Mouse (Mus musculus): ENCODE results near the gene Bicd2.

Gene Bicd2

DNA sequence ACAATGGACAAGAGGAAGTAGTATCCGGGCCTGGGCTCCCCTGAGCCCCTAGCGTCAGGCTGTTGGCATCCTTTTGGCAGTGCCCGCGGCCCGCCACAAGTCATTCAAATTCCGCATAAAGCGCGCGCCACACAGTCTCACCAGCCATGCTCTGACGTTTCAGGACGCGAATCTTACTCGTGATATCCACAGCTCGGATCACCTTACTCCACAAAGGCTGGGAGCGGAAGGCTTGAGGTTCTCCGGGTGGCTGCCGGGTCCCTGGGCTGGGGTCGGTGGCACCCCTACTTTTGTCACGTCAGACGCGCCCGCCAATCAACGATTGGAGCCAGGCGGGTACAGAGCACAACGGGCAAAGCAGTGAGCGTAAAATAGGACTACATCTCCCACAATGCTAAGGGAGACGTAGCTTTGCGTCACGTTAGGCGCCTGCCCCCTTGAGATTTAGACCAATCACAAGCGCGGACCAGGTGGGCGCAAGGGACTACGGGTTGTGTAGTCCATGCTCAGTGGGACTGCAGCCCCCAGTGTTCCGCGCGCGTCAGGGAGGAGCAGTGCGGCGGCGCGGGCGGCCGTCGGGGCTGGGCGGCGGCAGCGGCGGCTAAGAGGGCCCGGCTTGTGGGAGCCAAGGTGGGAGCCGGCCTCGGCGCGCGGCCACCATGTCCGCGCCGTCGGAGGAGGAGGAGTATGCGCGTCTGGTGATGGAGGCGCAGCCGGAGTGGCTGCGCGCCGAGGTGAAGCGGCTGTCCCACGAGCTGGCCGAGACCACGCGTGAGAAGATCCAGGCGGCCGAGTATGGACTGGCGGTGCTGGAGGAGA lies at the start of gene Bicd2:
Bicd2 (plus strand) TSS at position 574 of the 819 bp plus-strand sequence.
- in situ Hi-C loops (cut with MboI; ENCODE audit: unreplicated experiment in 2 of 2), result no loop called here

DNA sequence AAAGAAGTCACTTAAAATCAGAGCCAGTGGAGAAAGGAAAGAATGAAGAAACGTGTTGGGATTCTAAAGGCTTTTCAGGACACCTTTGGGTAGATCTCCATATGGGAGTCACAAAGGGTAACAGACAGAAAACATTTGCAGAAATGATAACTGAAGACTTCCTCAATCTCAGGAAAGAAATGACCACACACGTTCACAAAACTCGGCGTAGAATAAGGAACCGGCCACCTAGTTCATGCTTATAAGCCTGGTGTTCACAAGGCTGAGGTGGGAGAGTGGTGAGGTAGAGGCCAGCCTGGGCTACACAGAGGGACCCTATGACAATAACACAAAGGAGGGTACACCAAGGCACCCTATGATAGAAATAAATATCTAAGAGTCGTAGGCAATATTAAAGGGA lies 49.4 kb upstream of the Bicd2 start:
- in situ Hi-C loops (cut with MboI; ENCODE audit: unreplicated experiment in 2 of 2), result loop anchor here in 1 of 2 experiments (10.0 kb wide), 1 partner anchor 67 kb away; no protein-coding TSS in a partner anchor

- in situ Hi-C loops (cut with MboI; ENCODE audit: unreplicated experiment in 2 of 2), result loop anchor here in 1 of 2 experiments (10.0 kb wide), 1 partner anchor 69 kb away; no protein-coding TSS in a partner anchor
These were observed 47.3 kb upstream of the Bicd2 start for GRCm38 (mm10) chr13:49294108-49294507.

DNA sequence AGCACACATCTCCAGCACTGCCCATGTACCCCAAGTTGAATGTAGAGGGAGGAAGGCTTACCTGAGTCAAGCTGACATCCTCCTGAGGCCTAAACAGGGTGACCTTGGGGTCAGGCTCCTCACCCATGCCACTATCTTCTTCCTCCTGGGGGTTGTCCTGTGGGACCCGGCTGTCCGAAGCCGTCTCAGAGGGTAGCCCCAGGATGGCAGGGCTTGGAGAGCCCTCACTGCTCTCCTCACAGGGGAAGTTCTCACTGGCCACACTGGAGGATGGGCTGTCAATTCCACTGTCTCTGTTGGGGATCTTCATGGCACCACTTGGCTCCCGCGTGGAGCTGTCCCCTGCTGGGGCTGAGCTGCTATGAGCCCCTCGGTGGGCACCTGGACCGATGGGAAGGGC lies 45.1 kb upstream of the Bicd2 start:
- in situ Hi-C loops (cut with MboI; ENCODE audit: unreplicated experiment in 2 of 2), result loop anchor here in 1 of 2 experiments (10.0 kb wide), 1 partner anchor 71 kb away; no protein-coding TSS in a partner anchor

GRCm38 (mm10) chr13:49298514-49299381 lies 42.6 kb upstream of the Bicd2 start:
- in situ Hi-C loops (cut with MboI; ENCODE audit: unreplicated experiment in 2 of 2), result loop anchor here in 1 of 2 experiments (10.0 kb wide), 1 partner anchor 74 kb away; no protein-coding TSS in a partner anchor

DNA sequence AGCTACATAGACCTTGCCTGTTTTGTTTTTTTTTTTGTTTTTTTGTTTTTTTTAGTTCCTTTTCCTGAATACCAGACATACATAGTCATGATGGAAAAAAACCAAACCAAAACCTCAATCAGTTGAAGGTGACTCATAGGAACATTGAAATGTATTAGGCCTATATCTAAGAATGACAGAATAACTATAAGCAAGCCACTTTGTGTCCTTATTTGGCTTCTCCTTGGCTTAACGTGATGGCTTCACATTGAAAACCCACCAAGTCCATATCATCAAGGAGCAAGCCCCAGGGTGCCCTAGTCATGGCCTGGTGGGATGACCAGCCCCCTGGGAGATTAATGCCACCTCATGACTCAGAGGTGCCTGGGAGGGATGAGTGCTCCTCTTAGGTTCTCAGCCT lies 40.6 kb upstream of the Bicd2 start:
- in situ Hi-C loops (cut with MboI; ENCODE audit: unreplicated experiment in 2 of 2), result no loop called here

GRCm38 (mm10) chr13:49306771-49307310 lies 34.5 kb upstream of the Bicd2 start:
- in situ Hi-C loops (cut with MboI; ENCODE audit: unreplicated experiment in 2 of 2), result no loop called here

- in situ Hi-C loops (cut with MboI; ENCODE audit: unreplicated experiment in 2 of 2), result no loop called here
These were observed 33.9 kb upstream of the Bicd2 start for GRCm38 (mm10) chr13:49307311-49307969.

DNA sequence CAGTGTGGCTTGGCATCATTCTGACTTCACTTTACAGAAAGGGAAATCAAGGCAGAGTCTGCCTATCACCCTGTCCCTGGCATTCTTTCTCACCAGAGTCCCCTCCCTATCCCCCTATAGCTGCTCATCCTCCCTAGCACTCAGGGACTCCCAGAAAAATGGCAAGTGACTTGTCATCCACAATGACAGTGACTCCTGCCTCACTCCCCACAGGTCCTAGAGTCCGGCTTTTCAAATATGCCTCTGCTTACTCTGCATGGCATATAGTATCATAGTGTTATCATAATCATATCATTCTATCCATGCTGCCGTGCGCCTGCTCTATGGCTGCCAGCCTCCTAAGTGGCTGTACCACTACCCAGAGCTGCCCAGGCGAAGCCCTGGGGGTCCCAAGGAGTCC lies 33.2 kb upstream of the Bicd2 start:
- in situ Hi-C loops (cut with MboI; ENCODE audit: unreplicated experiment in 2 of 2), result no loop called here

- in situ Hi-C loops (cut with MboI; ENCODE audit: unreplicated experiment in 2 of 2), result no loop called here
These were observed 32.5 kb upstream of the Bicd2 start for GRCm38 (mm10) chr13:49308861-49309403.

- in situ Hi-C loops (cut with MboI; ENCODE audit: unreplicated experiment in 2 of 2), result no loop called here
These were observed 31.9 kb upstream of the Bicd2 start for GRCm38 (mm10) chr13:49309501-49309900.

DNA sequence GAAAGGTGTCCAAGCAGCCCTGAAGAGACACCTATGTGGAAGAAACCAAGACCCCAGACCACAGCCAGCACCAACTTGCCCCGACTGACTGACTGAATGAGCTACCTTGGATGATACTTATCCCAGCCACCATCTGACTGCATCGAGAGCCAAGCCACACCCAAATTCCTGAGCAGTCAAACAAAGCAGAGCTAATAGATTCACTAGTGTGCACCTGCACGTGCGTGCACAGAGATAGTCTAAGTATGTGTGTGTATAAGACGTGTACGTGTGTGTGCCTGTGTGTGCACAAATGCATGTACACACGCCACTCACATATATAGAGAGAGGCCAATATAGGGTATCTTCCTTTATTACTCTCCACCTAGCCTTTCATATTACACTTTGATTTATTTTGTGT lies 29.7 kb upstream of the Bicd2 start:
- in situ Hi-C loops (cut with MboI; ENCODE audit: unreplicated experiment in 2 of 2), result no loop called here

DNA sequence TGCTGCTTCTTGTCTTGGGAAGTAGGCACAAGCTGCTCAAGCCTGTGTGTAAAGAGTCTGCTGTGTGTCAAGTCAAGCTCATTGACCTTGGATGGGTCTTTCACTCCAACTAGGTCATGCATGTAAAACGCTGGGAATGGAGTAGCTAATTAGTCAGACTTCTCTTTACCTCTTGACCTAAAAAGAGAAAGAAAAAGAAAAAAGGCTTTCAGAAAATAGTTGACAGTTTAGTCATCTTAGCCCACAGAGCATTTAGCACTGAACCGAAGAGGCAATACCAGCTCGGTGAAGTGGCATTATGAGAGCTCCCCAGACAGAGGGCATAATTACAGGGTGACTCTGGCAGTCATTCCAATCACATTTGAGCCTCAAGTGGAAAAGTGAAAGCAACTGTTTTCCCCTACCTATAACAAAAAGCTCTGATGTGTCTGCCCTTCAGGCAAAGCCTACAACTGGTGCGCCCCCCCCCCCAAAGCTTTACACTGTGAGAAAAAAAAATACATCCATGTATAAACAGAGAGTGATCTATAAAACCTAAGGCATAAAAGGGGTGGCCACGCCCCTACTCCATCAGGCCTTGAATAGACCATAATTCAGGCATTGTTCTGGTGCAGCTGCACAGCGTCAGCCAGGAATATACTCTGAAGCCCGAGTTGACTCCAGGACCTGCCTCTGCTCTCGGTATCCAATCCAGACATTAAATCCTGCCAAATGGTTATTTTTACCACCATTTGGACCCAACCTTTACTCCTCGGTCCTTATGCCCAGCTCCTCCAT lies 24.8 kb upstream of the Bicd2 start:
- in situ Hi-C loops (cut with MboI; ENCODE audit: unreplicated experiment in 2 of 2), result no loop called here

- in situ Hi-C loops (cut with MboI; ENCODE audit: unreplicated experiment in 2 of 2), result no loop called here
These were observed 23.9 kb upstream of the Bicd2 start for GRCm38 (mm10) chr13:49317508-49317907.

DNA sequence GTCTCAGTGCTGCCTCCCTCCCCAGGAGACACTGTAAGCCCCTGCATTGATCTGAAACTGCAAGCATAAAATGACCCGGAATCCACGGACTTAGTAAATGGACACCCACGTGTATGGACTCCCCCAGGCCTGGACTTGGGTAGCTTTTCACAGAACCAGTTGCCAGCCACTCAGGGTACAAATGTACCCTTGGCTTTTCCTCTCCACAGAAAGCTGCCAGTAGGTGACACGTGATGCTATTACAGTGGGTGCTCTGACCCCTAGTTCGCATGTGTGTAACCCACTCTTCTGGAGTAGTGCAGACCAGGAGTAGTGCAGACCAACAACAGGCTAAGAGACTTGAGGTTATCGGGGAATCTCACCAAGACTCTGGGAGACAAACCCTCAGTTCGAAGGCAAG lies 23.5 kb upstream of the Bicd2 start:
- in situ Hi-C loops (cut with MboI; ENCODE audit: unreplicated experiment in 2 of 2), result no loop called here

DNA sequence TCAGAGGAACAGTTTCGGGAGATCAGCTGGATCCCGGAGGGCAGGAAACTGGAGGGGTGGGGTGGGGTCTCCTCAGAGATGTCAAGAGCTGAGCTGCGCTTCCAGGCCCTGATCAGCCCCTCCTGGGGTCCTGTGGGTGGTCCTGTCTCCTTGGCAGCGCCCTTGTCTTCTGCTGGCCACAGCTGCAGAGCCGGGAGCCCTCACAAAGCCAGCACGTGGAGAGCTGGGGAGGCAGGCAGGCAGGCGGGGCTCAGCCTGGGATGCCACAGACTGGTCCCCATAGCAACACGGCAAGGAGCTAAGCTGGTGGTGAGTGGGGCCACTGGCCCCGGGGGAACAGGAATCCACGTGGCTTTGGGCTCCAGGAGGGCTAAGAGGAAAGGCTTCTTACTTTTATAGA lies 21.3 kb upstream of the Bicd2 start, which contains the start of gene Fgd3:
Fgd3 (minus strand) TSS at position 272 of the 400 bp plus-strand sequence.
- in situ Hi-C loops (cut with MboI; ENCODE audit: unreplicated experiment in 2 of 2), result loop anchor here (5.0 to 10.0 kb wide), 2 partner anchors 57 to 325 kb away; no protein-coding TSS in a partner anchor

- in situ Hi-C loops (cut with MboI; ENCODE audit: unreplicated experiment in 2 of 2), result loop anchor here (5.0 to 10.0 kb wide), 2 partner anchors 57 to 324 kb away; no protein-coding TSS in a partner anchor
These were observed 20.9 kb upstream of the Bicd2 start for GRCm38 (mm10) chr13:49320514-49320913.

DNA sequence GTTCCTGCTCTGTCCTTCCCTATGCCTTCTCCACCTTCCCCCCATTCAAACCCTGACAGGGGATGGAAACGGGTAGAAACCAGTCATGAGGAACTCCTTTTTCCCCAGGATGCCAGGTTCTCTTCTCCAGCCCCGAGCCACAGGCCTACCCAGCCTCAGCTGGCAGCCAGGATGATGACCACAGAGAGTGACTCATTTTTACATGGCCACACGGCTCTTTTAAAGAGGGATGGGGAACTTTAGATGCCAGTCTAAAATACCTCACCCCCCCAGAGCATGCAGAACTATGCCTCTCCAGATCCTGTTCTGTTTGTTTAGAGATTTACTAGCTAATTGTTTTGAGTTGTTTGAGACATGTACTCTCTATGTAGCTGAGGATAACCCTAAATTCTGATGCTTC lies 19.9 kb upstream of the Bicd2 start:
- in situ Hi-C loops (cut with MboI; ENCODE audit: unreplicated experiment in 2 of 2), result loop anchor here (5.0 to 10.0 kb wide), 2 partner anchors 56 to 323 kb away; no protein-coding TSS in a partner anchor

DNA sequence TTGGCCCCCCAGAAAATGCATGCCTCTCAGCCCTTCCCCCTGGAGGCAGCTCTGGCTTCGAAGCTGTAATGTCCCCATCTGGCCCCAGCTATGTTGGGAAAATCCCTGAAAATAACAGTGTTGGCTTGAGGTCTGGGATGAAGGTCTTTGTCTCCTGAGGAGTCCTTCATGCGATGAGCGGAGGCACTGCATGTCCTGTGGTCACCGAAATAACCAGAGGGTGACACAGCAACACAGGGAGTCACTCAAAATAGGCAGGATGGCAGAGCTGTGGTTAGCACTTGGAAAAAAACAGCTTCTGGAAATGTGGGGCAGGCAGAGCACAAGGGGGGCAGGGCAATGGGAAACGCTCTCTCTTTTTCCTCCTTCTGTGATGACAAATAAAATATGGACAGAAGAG lies 19.2 kb upstream of the Bicd2 start:
- in situ Hi-C loops (cut with MboI; ENCODE audit: unreplicated experiment in 2 of 2), result loop anchor here (5.0 to 10.0 kb wide), 2 partner anchors 55 to 323 kb away; no protein-coding TSS in a partner anchor
